Mouse (Mus musculus): ENCODE measurements around the gene Ankfn1.

Ankfn1 gene

GRCm38 (mm10) chr11:89462216-89462615 is 315.2 kb downstream of the Ankfn1 start:
- DNase-seq (ENCODE audit: low spot score), result no peak

GRCm38 (mm10) chr11:89459437-89459836 is 318.0 kb downstream of the Ankfn1 start:
- no peak for DNase-seq (ENCODE audit: low spot score)

DNA sequence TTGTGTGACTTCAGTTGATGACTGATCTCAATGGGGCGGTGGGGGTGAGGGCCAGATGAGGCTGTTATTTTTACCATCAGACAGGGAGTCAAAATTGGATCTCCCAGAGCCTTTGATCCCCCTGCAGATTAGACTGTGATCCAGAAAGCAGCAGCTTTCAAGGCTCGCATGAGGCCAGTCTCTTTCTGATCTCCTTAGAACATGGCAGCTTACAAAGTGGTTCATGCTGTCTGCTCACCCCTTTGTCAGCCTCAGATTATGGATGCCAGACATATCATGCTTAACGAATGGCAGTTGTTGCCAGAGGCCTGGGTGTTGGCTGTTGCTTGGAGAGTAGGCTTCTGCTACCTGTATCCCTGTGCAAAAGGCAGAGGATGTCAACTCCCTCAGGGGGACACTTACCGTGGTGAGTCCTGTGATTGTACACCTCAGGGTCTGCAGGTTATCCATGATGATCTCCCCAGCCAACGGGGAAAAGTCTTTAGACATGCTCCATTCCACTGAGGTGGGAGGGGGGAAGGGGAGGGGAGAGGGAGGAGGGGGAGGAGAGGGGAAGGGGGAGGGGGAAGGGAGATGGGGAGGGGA is 321.7 kb downstream of the Ankfn1 start:
- DNase-seq (ENCODE audit: low spot score), result no peak

DNA sequence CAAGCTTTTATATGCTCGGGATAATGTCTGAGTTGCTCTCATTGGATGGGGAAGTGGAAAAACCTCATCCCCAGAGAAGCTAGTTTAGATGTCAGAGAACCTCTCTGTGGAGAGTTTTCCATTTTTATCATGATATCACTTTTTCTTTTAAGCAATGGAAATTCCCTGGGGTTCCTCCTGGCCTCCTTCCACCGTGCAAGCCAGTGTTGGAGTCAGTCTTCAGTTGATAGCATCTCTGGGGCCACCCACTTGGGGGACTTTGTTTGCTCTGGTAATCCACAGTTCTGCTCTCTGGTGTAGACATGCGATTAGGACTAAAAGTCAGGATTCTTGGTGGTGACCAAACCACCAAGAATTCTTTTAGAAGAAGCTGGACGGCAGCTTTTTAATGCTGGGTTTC is 322.8 kb downstream of the Ankfn1 start:
- no peak for DNase-seq (ENCODE audit: low spot score)

DNA sequence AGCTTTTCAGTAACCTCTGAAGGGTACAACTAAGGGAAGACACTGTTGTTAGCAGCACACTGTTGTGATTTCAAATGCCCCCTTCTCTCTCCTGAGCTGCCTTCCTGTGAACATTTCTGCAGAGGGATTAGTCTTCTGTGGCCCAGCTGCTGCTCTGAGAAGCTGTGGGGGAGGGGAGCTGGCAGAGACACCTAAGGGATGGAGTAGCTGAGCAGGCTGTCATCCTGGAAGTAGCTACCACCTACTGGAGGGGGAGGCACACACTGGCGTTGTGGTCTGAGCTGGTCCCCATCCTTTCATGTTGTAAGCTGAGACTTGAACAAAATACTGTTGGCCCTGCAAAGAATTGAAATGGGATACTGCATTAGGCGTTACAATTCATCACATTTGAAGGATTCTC is 324.6 kb downstream of the Ankfn1 start:
- no peak for DNase-seq (ENCODE audit: low spot score)

GRCm38 (mm10) chr11:89450406-89450805 is 327.0 kb downstream of the Ankfn1 start:
- DNase-seq (ENCODE audit: low spot score), result no peak

DNA sequence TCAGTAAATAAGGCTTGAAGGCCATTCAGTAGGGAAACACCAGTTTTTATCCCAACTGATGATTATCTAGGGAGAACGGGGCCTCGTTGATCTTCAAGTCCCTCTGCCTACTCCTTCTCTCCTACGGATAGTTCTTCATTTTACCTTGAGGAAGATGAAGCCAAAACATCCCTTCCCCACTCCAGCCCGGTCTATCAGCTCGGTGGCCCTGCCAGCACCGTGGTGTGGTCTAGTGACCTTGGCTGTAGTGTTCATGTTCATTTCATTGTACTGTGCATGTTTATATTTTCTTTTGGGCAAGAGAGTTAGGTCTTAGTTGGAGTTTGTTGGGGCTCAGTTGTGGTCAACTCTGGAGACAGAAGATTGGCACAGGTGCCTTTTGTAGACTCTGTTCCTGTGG is 328.5 kb downstream of the Ankfn1 start:
- DNase-seq (ENCODE audit: low spot score), result no peak

DNA sequence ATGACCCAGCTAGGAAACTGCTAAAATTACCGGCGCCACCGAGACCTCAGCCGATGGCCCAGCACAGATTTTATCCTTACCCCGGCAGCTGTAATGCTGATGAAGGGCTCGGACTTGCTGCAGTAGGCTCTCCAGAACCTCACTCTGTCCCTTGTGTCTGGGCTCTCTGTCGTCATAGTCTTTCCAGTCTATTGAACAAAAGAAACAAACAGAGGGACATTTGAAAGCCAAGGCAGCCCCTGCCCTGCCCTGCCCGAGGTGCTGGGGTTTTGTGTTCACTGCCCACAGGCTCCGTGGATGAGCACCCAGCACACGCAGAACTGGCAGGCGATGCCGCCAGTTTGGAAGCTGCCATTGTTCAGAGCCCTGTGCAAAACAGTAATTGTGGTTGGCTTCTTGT is 330.0 kb downstream of the Ankfn1 start:
- no peak for DNase-seq (ENCODE audit: low spot score)

DNA sequence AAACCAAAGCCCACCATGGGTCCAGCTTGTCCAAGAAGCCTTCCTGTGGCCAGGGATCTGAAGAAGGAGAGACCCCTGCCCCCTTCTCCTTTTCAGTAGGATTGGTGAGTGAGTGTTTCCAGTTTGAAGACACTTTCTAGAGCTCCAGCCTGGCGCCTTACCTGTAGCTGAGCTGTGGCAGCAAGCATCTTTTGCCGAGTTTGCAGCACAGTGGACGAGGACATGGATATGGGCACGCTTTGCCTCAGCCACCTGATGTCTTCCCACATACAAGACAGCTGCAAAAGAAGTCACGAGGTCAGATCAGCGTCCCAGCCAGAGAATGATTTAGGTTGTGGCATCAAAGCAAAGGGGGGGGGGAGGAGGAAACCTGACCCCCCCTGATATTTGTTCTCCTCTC is 336.9 kb downstream of the Ankfn1 start:
- no peak for DNase-seq (ENCODE audit: low spot score)

DNA sequence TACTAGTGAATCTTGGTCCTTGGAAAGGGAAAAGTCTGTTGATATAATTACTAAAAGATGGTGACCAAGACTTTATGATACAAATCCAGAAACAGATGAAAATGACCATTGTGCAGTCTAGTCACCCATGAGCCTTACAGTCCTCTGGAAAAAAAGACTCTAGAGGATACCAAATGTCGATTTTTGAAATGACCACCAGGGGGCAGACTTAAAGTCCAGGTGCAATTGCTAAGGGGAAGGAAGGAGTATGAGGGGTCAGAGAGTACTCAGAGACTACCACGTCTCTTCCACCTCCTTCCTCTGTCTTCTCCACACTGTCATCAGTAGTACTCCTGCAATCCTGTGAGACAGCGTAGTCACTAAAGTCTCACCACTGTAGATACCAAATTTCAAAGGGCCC is 353.1 kb downstream of the Ankfn1 start:
- DNase-seq (ENCODE audit: low spot score), result no peak

GRCm38 (mm10) chr11:89422637-89423036 is 354.8 kb downstream of the Ankfn1 start:
- no peak for DNase-seq (ENCODE audit: low spot score)

GRCm38 (mm10) chr11:89420767-89421438 is 356.6 kb downstream of the Ankfn1 start:
- no peak for DNase-seq (ENCODE audit: low spot score)

GRCm38 (mm10) chr11:89419863-89420262 is 357.6 kb downstream of the Ankfn1 start:
- no peak for DNase-seq (ENCODE audit: low spot score)

GRCm38 (mm10) chr11:89418644-89419043 is 358.8 kb downstream of the Ankfn1 start:
- DNase-seq (ENCODE audit: low spot score), result no peak

DNA sequence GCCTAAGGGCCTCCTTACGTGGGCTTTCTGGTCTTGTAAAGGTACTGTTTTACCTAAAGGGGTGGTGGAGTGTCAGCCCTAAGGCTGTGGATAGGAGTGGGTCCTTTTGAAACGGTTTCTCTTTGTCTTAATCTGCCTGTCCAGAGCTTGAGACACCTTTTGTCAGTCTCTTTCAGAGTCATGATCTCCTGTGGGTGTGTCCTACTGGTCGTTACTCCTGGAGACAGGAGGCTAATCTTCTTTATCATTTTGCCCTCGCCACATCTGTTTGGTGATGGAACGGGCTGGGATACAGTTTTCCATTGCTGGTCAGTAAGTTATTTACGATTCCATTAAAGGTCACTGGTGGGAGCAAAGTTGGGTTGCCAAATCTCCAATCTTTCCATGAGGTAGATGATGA is 360.7 kb downstream of the Ankfn1 start:
- no peak for DNase-seq (ENCODE audit: low spot score)

- DNase-seq (ENCODE audit: low spot score), result no peak
Measured at GRCm38 (mm10) chr11:89408774-89409173, 368.7 kb downstream of the Ankfn1 start.

DNA sequence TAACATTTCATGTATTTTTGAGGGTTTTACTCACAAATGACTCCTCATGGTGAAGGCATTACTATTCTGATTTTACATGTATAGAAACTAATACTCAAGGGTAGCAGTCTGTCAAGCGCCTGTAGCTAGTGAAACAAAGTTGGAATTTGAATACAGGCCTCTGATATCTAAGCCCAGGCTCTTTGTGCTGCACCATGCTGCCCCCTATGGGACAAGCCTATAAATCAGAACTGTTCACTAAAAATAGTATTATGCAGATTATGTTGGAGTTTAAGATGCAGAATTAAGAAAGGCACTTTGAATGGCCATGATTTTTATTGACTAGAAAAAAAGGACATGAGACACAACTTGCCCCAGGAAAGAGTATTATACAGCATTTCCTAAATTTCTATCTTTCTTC is 373.0 kb downstream of the Ankfn1 start:
- no peak for DNase-seq (ENCODE audit: low spot score)

- DNase-seq (ENCODE audit: low spot score), result no peak
Measured at GRCm38 (mm10) chr11:89403436-89403835, 374.0 kb downstream of the Ankfn1 start.

DNA sequence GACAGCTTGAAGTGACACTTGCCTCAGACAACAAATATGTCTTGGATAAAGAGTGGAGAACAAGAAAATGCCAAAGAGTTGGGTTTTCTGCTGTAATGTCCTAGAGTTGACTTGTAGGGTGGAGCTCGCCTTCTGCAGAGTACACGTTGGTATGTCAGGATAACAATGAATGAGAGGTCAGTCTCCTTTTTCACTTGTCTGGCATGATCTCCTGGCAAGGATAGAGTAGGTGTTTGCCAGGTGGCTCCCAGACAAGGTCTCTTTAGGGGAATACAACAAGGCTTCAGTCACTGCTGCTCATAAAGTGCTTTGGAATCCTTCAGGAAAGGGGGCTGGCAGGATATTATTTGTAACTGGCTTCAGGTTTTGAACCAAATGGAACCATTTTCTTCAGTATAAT is 388.6 kb downstream of the Ankfn1 start:
- no peak for DNase-seq (ENCODE audit: low spot score)

DNA sequence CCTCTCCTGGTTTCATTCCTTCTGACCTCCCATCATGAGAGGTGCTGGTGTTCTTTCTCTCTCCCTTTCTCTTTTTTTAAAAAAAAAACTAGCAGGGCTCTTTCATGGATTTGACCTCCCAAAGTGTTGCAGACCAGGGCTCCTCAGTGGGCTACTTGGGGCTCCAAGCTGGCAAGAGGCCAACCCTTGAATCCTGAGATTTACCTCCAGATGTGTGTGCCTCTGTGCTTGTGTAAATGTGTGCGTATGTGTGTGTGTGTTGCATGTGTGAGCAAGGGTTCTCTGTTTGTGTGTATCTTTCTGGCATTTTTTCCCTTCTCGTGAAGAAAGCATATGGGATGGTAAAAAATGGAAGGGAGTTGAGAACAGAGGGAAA is 394.8 kb downstream of the Ankfn1 start:
- DNase-seq (ENCODE audit: low spot score), result no peak

GRCm38 (mm10) chr11:89381782-89382633 is 395.4 kb downstream of the Ankfn1 start:
- no peak for DNase-seq (ENCODE audit: low spot score)

GRCm38 (mm10) chr11:89370941-89371340 is 406.5 kb downstream of the Ankfn1 start:
- DNase-seq (ENCODE audit: low spot score), result no peak

GRCm38 (mm10) chr11:89370373-89370772 is 407.1 kb downstream of the Ankfn1 start:
- no peak for DNase-seq (ENCODE audit: low spot score)

Data from yolk sac, embryonic 10.5 days (tissue).